Comparison of ENCODE assay signal across 8 mouse cellular contexts in genomic region chr6:148894888-148895772, GRCm38 (mm10). TPM values are rescaled to one million over a fixed set of nuclear protein-coding genes. Genes with fewer than 3 reads are reported as not detected.
DNase-seq lines count a peak whose midpoint lies in the region; ATAC-seq and TF ChIP-seq lines count a peak whose summit lies in the region.

No protein-coding gene starts in this region.

- peak; percentile 31 for TF ChIP-seq CTCF in lung, postnatal 0 days (IDR thresholded peaks at IDR 0.05)
- TF ChIP-seq CTCF in small intestine, adult 2 months (IDR thresholded peaks at IDR 0.05; ENCODE audit: extremely low read depth, insufficient read length, insufficient replicate concordance, low read depth, low read length) = 0 out of 2 replicates have a peak, but pooled peaks have one; percentile 10

- H3K27ac ChIP-seq in heart, embryonic 11.5 days (ENCODE audit: low read depth, low read length) = peak overlapping the region; percentile 82
- peak overlapping the region; percentile 82 for H3K27ac ChIP-seq in embryonic facial prominence, embryonic 14.5 days (replicated peaks; ENCODE audit: low read depth, low read length)
- H3K27ac ChIP-seq in lung, postnatal 0 days (ENCODE audit: low read length) = peak overlapping the region; percentile 64
- H3K27ac ChIP-seq in small intestine, adult 2 months (ENCODE audit: insufficient read depth, low read depth, low read length) = no peak overlapping the region

- peak overlapping the region; percentile 80 for H3K9ac ChIP-seq in heart, embryonic 11.5 days (ENCODE audit: low read depth, low read length)
- peak overlapping the region; percentile 80 for H3K9ac ChIP-seq in embryonic facial prominence, embryonic 14.5 days (ENCODE audit: low read depth, low read length)
- H3K9ac ChIP-seq in lung, postnatal 0 days (replicated peaks; ENCODE audit: low read depth) = peak overlapping the region; percentile 46

- H3K4me3 ChIP-seq in heart, embryonic 11.5 days (ENCODE audit: low read depth, low read length) = peak overlapping the region; percentile 75
- H3K4me3 ChIP-seq in embryonic facial prominence, embryonic 14.5 days (ENCODE audit: low read depth, low read length) = peak overlapping the region; percentile 74
- H3K4me3 ChIP-seq in lung, postnatal 0 days (ENCODE audit: low read depth, low read length) = peak overlapping the region; percentile 78
- H3K4me3 ChIP-seq in small intestine, adult 2 months (ENCODE audit: low read depth, low read length) = peak overlapping the region; percentile 89

- WGBS in heart, embryonic 11.5 days (ENCODE audit: insufficient replicate concordance) = 13% methylated on average over 18 of the region's 18 CpGs
- WGBS in embryonic facial prominence, embryonic 14.5 days = 10% methylated on average over 18 of the region's 18 CpGs
- WGBS in lung, postnatal 0 days = 7% methylated on average over 18 of the region's 18 CpGs
- 8% methylated on average over 18 of the region's 18 CpGs for WGBS in small intestine, adult 2 months

- H3K27me3 ChIP-seq in heart, embryonic 11.5 days (ENCODE audit: control insufficient read depth, insufficient read depth, low read length) = no peaks in the 10 kb centered on the region
- H3K27me3 ChIP-seq in embryonic facial prominence, embryonic 14.5 days (replicated peaks; ENCODE audit: control insufficient read depth, insufficient read depth, low read length) = no peaks in the 10 kb centered on the region
- no peaks in the 10 kb centered on the region for H3K27me3 ChIP-seq in lung, postnatal 0 days (replicated peaks; ENCODE audit: insufficient read depth, low read length)
- no peaks in the 10 kb centered on the region for H3K27me3 ChIP-seq in small intestine, adult 2 months (ENCODE audit: control insufficient read depth, insufficient read depth, low read length)

- TF ChIP-seq EP300 in lung, postnatal 0 days (IDR thresholded peaks at IDR 0.05) = no peak

- no peaks in the 10 kb centered on the region for H3K36me3 ChIP-seq in heart, embryonic 11.5 days (ENCODE audit: control insufficient read depth, insufficient read depth, low read length)
- no peaks in the 10 kb centered on the region for H3K36me3 ChIP-seq in embryonic facial prominence, embryonic 14.5 days (ENCODE audit: control insufficient read depth, insufficient read depth, low read length)
- H3K36me3 ChIP-seq in lung, postnatal 0 days (ENCODE audit: insufficient read depth, low read length) = no peaks in the 10 kb centered on the region
- no peaks in the 10 kb centered on the region for H3K36me3 ChIP-seq in small intestine, adult 2 months (ENCODE audit: control insufficient read depth, insufficient read depth, low read length)

- no peak for DNase-seq in heart, adult 8-10 months (ENCODE audit: low spot score)
- DNase-seq in ES-CJ7 (ENCODE audit: low read depth, low spot score) = peak; percentile 31
- peak; percentile 39 for DNase-seq in embryonic facial prominence, embryonic 14.5 days (ENCODE audit: low spot score)
- peak; percentile 49 for DNase-seq in induced T-regulatory cell, adult 2 months (ENCODE audit: low read depth)
- no peak for DNase-seq in lung, postnatal 0 days (ENCODE audit: low spot score)
- DNase-seq in layer of hippocampus, adult 9-10 months (ENCODE audit: low spot score) = no peak

- no peak for TF ChIP-seq POLR2A in small intestine, adult 2 months (IDR thresholded peaks at IDR 0.05; ENCODE audit: low read depth, low read length)

- no peak for ATAC-seq in heart, embryonic 11.5 days (replicated peaks; ENCODE audit: insufficient number of reproducible peaks, low FRiP score, low TSS enrichment)
- no peak for ATAC-seq in embryonic facial prominence, embryonic 14.5 days (ENCODE audit: low read depth)
- peak; percentile 14; the same call in 1 of the 2 replicates for ATAC-seq in lung, postnatal 0 days

- H3K4me1 ChIP-seq in heart, embryonic 11.5 days (ENCODE audit: control insufficient read depth, insufficient read depth, low read length) = peaks cover 3% of the 10 kb centered on the region; the same call in 1 of the 2 replicates
- H3K4me1 ChIP-seq in embryonic facial prominence, embryonic 14.5 days (ENCODE audit: control insufficient read depth, insufficient read depth, low read length) = peaks cover 4% of the 10 kb centered on the region; the same call in 1 of the 2 replicates
- no peaks in the 10 kb centered on the region for H3K4me1 ChIP-seq in lung, postnatal 0 days (ENCODE audit: insufficient read depth, low read depth, low read length)
- no peaks in the 10 kb centered on the region for H3K4me1 ChIP-seq in small intestine, adult 2 months (ENCODE audit: control insufficient read depth, insufficient read depth, insufficient read length, low read length)

- H3K9me3 ChIP-seq in heart, embryonic 11.5 days (replicated peaks; ENCODE audit: control insufficient read depth, low read length) = no peaks in the 10 kb centered on the region
- H3K9me3 ChIP-seq in embryonic facial prominence, embryonic 14.5 days (ENCODE audit: control insufficient read depth, low read length) = no peaks in the 10 kb centered on the region
- no peaks in the 10 kb centered on the region for H3K9me3 ChIP-seq in lung, postnatal 0 days (ENCODE audit: low read length)

- H3K4me2 ChIP-seq in heart, embryonic 11.5 days = peak overlapping the region; percentile 95
- H3K4me2 ChIP-seq in embryonic facial prominence, embryonic 14.5 days (ENCODE audit: low read depth, low read length) = peak overlapping the region; percentile 72
- peak overlapping the region; percentile 95 for H3K4me2 ChIP-seq in lung, postnatal 0 days (replicated peaks; ENCODE audit: low read depth, low read length)

RNA-seq across cellular contexts. Expression of gene Caprin2, which starts 0.9 kb away (rescaled TPM):
- polyA plus RNA-seq in heart, embryonic 11.5 days (2014; fragmentation: Nextera tagmentation; extraction: Ambion mirVana) = 9.6 and 10.6 TPM in 2 replicates
- total RNA-seq in heart, adult 8-10 months (2022) = 1 to 10 TPM; 3.7 to 5.9 (median 4.2) TPM
- polyA plus RNA-seq in embryonic facial prominence, embryonic 14.5 days (2014; fragmentation: Nextera tagmentation; extraction: Ambion mirVana) = 10.1 TPM in 2 replicates
- 3.8 and 5.1 TPM in 2 replicates for polyA plus RNA-seq in lung, postnatal 0 days (2015; fragmentation: Nextera tagmentation; extraction: Ambion mirVana)
- polyA plus RNA-seq in small intestine, adult 2 months (2012; rRNA removed) = 1.6 and 1.7 TPM in 2 replicates

RNA-seq across cellular contexts. Expression of gene Sinhcaf, which starts 51.1 kb away (rescaled TPM):
- 104 and 113 TPM in 2 replicates for polyA plus RNA-seq in heart, embryonic 11.5 days (2014; fragmentation: Nextera tagmentation; extraction: Ambion mirVana)
- total RNA-seq in heart, adult 8-10 months (2022) = 1 to 10 TPM; 2.7 to 4.9 (median 4.2) TPM
- 62.4 and 72.0 TPM in 2 replicates for polyA plus RNA-seq in embryonic facial prominence, embryonic 14.5 days (2014; fragmentation: Nextera tagmentation; extraction: Ambion mirVana)
- 46.3 and 47.8 TPM in 2 replicates for polyA plus RNA-seq in lung, postnatal 0 days (2015; fragmentation: Nextera tagmentation; extraction: Ambion mirVana)
- polyA plus RNA-seq in small intestine, adult 2 months (2012; rRNA removed) = 0.57 and 1.5 TPM in 2 replicates

Comparison
In these comparisons a context has a peak if more than half of its experiments do, and no peak if none do; other contexts are left out.
1. DNase-seq: peak in ES-CJ7 (single experiment), embryonic facial prominence, embryonic 14.5 days (single experiment) and induced T-regulatory cell, adult 2 months (single experiment); none in heart, adult 8-10 months (single experiment), lung, postnatal 0 days (single experiment) and layer of hippocampus, adult 9-10 months (single experiment).
2. RNA of gene Sinhcaf, which starts 51.1 kb away (polyA plus RNA-seq): 104 to 113 TPM in heart, embryonic 11.5 days, 62.4 to 72.0 TPM in embryonic facial prominence, embryonic 14.5 days and 46.3 to 47.8 TPM in lung, postnatal 0 days; 0.57 to 1.5 TPM in small intestine, adult 2 months; every median in the first group is over 10 times any median in the second.
3. Peak in every context shown above with its lines, with median percentiles within 50 percentile points of each other: H3K4me2 ChIP-seq, H3K4me3 ChIP-seq and H3K9ac ChIP-seq.